ENCODE assay signal across 19 mouse cellular contexts in genomic region chr9:111550281-111550962, GRCm38 (mm10).
DNase-seq lines count a peak whose midpoint lies in the region; ATAC-seq and TF ChIP-seq lines count a peak whose summit lies in the region.
"Had no signal": no experiment of that assay in that cellular context is flagged by ENCODE, and none has a peak within 500 bp of the region (broad histone marks: within the 10 kb centered on the region; RNA-seq: fewer than 3 reads in every experiment).

No protein-coding gene starts in this region.

- intact Hi-C loops in heart, postnatal 25 days (cut with DNase I) = loop anchor here (2.0 kb wide), 1 partner anchor 366 kb away; no protein-coding TSS in a partner anchor

- no peak overlapping the region for H3K4me2 ChIP-seq in kidney, embryonic 15.5 days
- no peak overlapping the region for H3K4me2 ChIP-seq in midbrain, embryonic 11.5 days
- H3K4me2 ChIP-seq in midbrain, embryonic 13.5 days (replicated peaks) = no peak overlapping the region
- H3K4me2 ChIP-seq in intestine, postnatal 0 days (replicated peaks; ENCODE audit: low read depth) = peak overlapping the region; percentile 41
- H3K4me2 ChIP-seq: forebrain, embryonic 13.5 days; heart, embryonic 13.5 days; neural tube, embryonic 13.5 days had no signal

- H3K27ac ChIP-seq in kidney, embryonic 15.5 days = peak overlapping the region; percentile 37
- no peak overlapping the region for H3K27ac ChIP-seq in midbrain, embryonic 11.5 days (ENCODE audit: low read depth, low read length)
- H3K27ac ChIP-seq in midbrain, embryonic 13.5 days = no peak overlapping the region
- H3K27ac ChIP-seq in intestine, postnatal 0 days (ENCODE audit: low read depth, low read length) = no peak overlapping the region
- H3K27ac ChIP-seq: forebrain, embryonic 13.5 days; heart, embryonic 13.5 days; neural tube, embryonic 13.5 days had no signal

- peak; percentile 93 for DNase-seq in heart, adult 11 months
- DNase-seq in heart, postnatal 25 days (ENCODE audit: low spot score) = no peak
- no peak for DNase-seq in kidney, postnatal 14 days
- DNase-seq in midbrain, embryonic 11.5 days (ENCODE audit: low spot score, missing footprints) = no peak
- DNase-seq: adrenal gland, postnatal 25 days; cerebellum, adult 8-10 months; cerebellum, postnatal 36 days; gastrocnemius, postnatal 36 days; kidney, adult 8-10 months; midbrain, embryonic 14.5 days; retina, postnatal 1 day; thymus, postnatal 25 days had no signal

- H3K36me3 ChIP-seq in kidney, embryonic 15.5 days = no peaks in the 10 kb centered on the region
- H3K36me3 ChIP-seq in midbrain, embryonic 11.5 days (ENCODE audit: control insufficient read depth, insufficient read depth, low read length) = no peaks in the 10 kb centered on the region
- H3K36me3 ChIP-seq in midbrain, embryonic 13.5 days = no peaks in the 10 kb centered on the region
- H3K36me3 ChIP-seq in intestine, postnatal 0 days (ENCODE audit: control insufficient read depth, insufficient read depth) = no peaks in the 10 kb centered on the region
- H3K36me3 ChIP-seq: heart, embryonic 13.5 days; neural tube, embryonic 13.5 days had no signal

- 74% methylated on average over 21 of the region's 21 CpGs for WGBS in kidney, embryonic 15.5 days
- WGBS in midbrain, embryonic 11.5 days = 86% methylated on average over 21 of the region's 21 CpGs
- 86% methylated on average over 21 of the region's 21 CpGs for WGBS in midbrain, embryonic 13.5 days
- 46% methylated on average over 21 of the region's 21 CpGs for WGBS in intestine, postnatal 0 days

- no peak for ATAC-seq in kidney, embryonic 15.5 days (replicated peaks; ENCODE audit: low FRiP score)
- 0 out of 2 replicates have a peak, but pooled peaks have one; percentile 11 for ATAC-seq in midbrain, embryonic 11.5 days (ENCODE audit: low FRiP score)
- no peak for ATAC-seq in midbrain, embryonic 13.5 days
- no peak for ATAC-seq in intestine, postnatal 0 days
- ATAC-seq: forebrain, embryonic 13.5 days had no signal

- TF ChIP-seq CTCF in intestine, postnatal 0 days (IDR thresholded peaks at IDR 0.05; ENCODE audit: low read depth) = no peak

- no peak overlapping the region for H3K4me3 ChIP-seq in kidney, embryonic 15.5 days (replicated peaks)
- H3K4me3 ChIP-seq in midbrain, embryonic 11.5 days (ENCODE audit: low read depth, low read length) = no peak overlapping the region
- no peak overlapping the region for H3K4me3 ChIP-seq in midbrain, embryonic 13.5 days (replicated peaks)
- no peak overlapping the region for H3K4me3 ChIP-seq in intestine, postnatal 0 days (ENCODE audit: low read depth, low read length)
- H3K4me3 ChIP-seq: forebrain, embryonic 13.5 days; heart, embryonic 13.5 days; myocyte; neural tube, embryonic 13.5 days had no signal

- peaks cover 12% of the 10 kb centered on the region; the same call in 1 of the 2 replicates for H3K4me1 ChIP-seq in kidney, embryonic 15.5 days
- H3K4me1 ChIP-seq in midbrain, embryonic 11.5 days (ENCODE audit: control insufficient read depth, insufficient read depth, low read length) = no peaks in the 10 kb centered on the region
- H3K4me1 ChIP-seq in midbrain, embryonic 13.5 days (replicated peaks) = no peaks in the 10 kb centered on the region
- no peaks in the 10 kb centered on the region for H3K4me1 ChIP-seq in intestine, postnatal 0 days (replicated peaks; ENCODE audit: control insufficient read depth, insufficient read depth, low read length)
- H3K4me1 ChIP-seq: forebrain, embryonic 13.5 days had no signal

- no peak overlapping the region for H3K9ac ChIP-seq in kidney, embryonic 15.5 days
- no peak overlapping the region for H3K9ac ChIP-seq in midbrain, embryonic 11.5 days (ENCODE audit: low read length)
- no peak overlapping the region for H3K9ac ChIP-seq in midbrain, embryonic 13.5 days (replicated peaks)
- H3K9ac ChIP-seq in intestine, postnatal 0 days (ENCODE audit: low read depth, low read length) = no peak overlapping the region
- H3K9ac ChIP-seq: forebrain, embryonic 13.5 days; heart, embryonic 13.5 days; neural tube, embryonic 13.5 days had no signal

- no peaks in the 10 kb centered on the region for H3K27me3 ChIP-seq in kidney, embryonic 15.5 days
- H3K27me3 ChIP-seq in midbrain, embryonic 11.5 days (ENCODE audit: control insufficient read depth, insufficient read depth, low read length) = no peaks in the 10 kb centered on the region
- H3K27me3 ChIP-seq in midbrain, embryonic 13.5 days = no peaks in the 10 kb centered on the region
- no peaks in the 10 kb centered on the region for H3K27me3 ChIP-seq in intestine, postnatal 0 days (replicated peaks; ENCODE audit: control insufficient read depth, insufficient read depth, low read length)
- H3K27me3 ChIP-seq: forebrain, embryonic 13.5 days; heart, embryonic 13.5 days; neural tube, embryonic 13.5 days had no signal

- H3K9me3 ChIP-seq in kidney, embryonic 15.5 days (replicated peaks) = no peaks in the 10 kb centered on the region
- no peaks in the 10 kb centered on the region for H3K9me3 ChIP-seq in midbrain, embryonic 11.5 days (ENCODE audit: control insufficient read depth, low read length)
- H3K9me3 ChIP-seq in midbrain, embryonic 13.5 days = no peaks in the 10 kb centered on the region
- H3K9me3 ChIP-seq in intestine, postnatal 0 days (ENCODE audit: control insufficient read depth) = no peaks in the 10 kb centered on the region
- H3K9me3 ChIP-seq: forebrain, embryonic 13.5 days; heart, embryonic 13.5 days; neural tube, embryonic 13.5 days had no signal
